Mouse (Mus musculus) layer of hippocampus, adult 9-11 months (tissue): Measurements from ENCODE around the gene Ttc13.

Source experiments
- DNase-seq: peaks from one replicate; pipeline ENCODE4 v3.0.0; 2022

Ttc13 gene

DNA sequence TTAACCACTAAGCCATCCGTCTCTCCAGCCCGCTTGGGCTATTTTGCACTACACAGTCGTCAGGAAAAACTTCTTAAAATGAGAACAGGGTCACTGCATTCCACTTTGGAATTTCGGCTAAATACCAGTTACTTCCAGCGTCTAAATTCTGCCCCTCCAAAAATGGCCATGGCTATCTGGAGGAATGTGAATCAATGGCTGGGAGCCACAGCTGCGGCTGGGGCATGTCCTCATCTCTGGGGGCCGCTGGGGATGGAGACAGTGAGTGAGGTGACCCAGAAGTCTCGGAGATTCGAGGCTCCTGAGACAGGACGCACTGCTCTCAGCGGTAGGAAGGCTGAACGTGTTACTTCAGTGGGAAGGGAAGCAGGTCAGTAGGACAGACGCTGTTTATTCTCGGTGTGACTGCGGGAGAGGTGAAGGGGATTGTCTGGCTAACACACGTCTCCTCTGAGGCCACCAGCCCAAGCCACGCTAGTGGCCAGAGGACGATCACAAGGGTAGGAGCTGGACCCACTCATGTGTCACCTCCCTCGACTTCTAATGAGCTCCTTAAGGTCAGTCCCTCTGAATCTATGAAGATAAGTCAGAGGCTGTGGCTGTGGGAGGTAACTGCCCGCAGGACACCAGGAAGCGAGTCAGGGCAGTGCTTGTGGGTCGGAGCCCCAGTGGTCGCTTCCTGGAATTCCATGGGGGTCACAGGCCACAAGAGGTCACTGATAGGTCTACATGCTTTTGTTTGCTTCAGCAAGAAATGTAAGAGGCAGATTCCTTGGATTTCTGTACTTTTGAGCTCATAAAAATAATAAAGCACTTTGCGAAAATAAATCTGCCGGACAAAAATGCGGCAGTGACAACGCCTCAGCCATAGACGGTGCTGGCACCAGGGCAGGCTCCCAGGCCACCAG lies 68.0 kb downstream of the Ttc13 start:
- DNase-seq, result no peak

DNA sequence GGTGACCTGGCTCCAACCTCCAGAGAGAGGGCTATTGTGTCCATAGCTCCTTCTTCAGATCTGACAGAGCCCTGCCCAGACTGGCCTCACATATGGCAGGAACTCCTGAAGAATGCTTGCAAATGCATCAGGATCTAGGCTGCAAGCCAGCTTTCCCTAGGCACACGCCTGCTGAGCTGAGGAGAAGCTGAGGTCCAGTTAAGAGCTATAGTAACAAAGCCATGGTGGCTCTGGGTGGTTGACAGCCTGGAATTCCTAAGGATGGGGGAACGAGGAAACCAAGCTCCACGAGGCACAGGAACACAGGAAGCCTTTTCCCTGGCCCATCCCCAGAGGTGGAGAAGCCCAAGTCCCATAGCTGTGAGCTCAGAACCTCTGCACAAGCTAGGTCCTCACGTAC lies 69.2 kb downstream of the Ttc13 start:
- no peak for DNase-seq

DNA sequence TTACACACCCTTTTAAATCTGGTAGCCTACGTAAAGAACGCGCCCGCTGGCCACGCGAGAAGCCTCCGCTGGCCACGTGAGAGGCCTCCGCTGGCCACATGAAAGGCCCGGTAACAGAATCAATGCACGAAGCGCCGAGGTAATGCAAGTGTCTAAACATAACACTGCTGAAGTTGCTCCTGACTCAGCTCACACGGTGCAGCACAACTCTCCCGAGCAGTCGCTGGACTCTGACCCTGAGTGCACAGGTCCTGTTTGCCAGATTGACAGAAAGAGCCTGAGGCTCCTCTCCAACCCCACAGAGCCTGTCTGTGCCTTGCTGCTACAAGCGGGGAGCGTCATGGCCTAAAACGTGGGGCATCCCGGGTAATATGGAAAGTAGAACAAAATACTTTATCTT lies 70.0 kb downstream of the Ttc13 start:
- DNase-seq, result no peak

DNA sequence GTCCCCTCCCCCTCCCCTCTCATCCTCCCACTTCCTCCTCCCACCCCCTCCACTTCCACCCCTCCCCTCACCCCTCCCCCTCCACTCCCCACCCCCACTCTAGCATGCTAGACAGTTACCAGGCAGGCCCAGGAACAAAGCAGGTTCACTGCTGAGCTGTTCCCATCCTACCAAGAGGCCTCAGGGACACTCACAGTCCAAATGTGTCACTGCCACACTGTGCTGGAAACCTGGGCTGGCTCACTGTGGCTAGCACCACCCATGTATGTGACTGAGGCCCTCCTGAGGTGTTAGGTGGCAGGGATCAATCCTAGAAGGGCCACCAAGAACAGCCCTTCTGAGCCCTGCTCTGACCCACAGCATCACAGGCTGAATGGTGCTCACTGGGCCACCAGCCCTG lies 73.5 kb downstream of the Ttc13 start:
- DNase-seq, result no peak

DNA sequence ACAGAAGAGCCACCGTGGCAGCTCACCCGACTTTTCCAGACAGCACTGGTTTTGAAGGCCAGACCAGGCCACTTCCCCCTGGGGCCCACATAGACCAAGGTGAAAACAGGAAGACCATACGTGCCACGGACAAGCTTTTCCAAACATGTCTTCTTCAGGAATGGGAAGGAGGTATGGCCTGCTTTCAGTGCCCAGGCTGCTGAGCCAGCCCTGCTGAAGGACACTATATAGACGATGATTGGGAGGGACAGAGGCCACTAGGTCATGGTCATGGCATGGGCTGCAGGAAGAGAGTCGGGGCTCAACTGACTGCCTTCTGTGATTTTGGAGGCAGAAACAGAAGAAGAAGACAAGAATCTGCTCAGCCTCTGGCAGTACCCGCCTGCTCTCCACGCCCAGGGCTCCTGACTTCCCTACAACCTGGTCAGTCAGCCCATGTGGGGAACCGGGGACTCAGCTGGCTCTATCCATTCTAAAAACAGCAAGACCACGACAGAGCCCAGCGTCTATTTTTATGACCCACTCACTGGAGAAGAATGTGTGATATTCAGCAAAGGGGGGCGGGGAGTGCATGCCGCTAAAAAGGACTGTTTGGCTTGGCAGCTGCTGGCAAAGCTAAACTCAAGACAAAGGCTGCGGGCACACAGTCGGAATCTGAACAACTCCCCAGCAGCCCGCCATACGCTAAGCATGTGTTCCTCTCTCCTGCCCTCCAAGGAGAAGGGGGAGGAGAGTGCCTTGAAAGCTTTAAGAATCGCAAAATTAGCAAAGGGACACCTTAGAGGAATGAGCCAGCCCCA lies 78.0 kb downstream of the Ttc13 start:
- DNase-seq, result peak; percentile 89

DNA sequence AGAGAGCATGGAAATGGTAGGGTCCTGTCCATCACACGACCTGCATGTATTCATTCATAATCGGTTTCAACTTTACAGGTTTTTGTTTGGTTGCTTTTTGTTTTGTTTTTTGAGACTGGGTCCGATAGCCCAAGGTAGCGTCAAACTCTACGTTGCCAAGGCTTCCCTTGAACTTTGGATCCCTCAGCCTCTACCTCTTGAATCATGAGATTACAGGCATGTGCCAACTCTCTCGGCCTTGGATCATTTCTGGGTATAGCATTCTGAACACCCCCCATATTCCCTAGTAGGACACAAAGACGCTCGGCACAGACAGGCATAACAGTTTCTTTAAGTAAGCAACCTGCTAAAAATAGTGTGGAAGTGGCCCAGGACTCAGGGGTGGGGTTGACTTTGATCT lies 80.2 kb downstream of the Ttc13 start:
- no peak for DNase-seq

DNA sequence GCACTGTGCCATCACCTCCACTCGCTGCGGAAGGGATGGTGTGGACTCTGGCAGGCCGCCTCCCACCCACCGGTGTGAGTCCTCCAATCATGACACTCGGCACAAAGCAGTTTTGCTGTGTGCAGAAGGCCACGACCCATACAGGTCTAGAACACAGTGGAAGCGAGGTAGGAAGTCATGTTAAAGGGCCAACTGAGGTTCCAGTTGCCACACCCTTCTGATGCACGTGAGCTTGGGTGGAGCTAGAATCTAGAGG lies 86.6 kb downstream of the Ttc13 start:
- DNase-seq, result no peak

DNA sequence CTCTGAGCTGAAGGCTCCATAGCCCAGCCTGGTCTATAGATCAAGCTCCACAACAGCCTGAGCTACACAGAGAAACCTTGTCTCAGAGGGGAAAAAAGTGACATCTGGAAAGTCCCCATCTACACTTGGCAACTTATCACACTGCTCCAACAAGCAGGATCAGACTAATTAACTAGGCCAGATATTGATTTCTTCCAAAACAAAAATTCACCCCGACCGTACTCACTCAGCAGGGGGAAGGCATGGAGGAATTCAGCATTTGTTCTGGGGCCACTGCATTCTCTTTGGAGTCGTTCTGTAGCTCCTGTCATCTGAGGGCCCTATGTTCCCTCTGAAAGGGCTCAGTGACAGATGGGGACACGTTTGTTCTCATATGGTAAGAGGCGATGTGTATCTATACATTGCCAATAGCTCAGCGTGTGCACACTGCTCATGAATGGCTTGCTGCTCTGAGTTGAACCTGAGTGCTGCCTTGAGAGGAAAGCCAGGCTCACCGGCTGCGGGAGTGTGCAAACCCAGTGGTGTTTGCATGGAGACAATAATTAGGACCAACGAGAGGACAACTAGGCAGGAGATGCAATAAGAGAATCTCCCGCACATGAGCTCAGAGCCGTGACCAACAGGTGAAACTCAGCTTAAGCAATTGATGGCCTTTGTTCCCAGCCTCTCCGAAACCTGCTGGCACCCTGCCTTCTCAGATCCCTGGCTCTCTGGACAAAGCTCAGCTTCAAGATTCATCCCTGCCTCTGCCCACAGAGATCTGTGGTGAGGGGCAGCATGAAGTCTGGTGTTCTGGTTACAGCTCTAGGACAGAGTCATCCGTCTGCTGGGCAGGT lies 87.2 kb downstream of the Ttc13 start:
- no peak for DNase-seq

DNA sequence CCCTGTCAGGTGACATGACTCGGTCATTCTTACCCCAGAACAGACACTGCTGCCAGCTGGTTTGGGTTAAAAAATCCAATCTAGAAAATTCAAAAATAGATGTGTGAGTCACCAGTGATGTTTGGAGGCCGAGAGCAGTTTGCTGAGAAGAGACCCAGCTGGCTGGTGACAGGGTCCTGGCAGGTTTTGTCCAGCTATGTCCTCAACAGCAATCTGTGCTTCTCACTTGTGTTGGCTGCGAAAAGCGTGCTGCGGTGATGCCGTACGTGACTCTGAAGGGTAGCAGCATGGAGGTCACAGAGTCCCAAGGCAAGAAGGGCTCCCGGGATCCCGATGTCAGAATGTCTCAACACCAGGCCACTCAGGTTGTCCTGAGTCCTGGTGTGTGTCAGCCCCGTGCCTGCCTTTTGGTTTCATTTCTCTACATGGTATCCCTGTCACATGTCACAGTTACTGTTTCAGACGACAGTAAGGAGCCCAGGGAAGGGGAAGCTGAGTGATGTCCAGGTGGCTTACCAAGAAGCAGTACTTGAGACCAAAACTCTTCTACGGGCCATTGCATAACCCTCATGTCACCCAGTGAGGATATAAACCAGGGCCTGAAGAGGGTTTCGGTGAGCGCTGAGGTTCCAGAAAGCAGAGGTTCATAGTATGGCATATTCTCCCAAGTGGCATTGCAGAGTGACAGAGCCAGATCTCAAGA lies 88.6 kb downstream of the Ttc13 start:
- peak; percentile 58 for DNase-seq

DNA sequence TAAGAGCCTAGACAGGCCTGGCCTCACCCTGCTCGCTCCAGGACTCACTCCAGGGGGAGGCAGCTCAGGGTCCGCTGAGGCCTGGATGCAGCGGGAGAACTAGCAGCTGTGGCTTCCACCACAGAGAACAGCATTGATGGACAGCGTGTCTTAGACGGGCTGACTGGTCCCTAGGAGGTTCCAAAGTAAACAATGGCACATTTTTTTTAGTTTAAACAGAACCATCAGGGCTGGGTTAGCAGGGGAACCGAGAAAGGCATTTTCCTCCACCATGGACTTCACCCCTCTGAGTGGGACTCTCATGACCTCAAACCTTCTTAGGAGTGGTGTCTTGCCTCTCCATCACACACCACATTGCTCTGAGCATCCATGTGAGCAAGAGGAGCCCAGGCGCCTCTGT lies 89.8 kb downstream of the Ttc13 start:
- DNase-seq, result no peak

DNA sequence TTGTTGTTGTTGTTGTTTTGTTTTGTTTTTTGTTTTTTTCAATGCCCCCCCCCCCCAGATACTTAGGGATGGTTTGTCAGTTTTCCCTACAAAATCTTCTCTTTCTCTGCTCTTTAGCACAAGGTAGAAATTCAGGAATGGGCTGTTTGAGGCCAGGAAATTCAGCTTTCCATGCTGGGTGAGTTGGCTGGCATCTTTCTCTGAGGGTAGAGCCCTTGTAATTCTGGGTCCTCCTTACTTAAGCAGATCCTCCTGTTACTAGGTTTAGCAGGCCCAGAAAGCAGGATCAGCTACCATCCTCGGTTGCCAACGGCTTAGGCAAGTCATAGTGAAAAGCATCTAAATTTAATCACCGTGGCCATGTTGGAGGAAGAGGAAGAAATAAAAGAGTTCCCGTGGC lies 90.9 kb downstream of the Ttc13 start:
- DNase-seq, result no peak

DNA sequence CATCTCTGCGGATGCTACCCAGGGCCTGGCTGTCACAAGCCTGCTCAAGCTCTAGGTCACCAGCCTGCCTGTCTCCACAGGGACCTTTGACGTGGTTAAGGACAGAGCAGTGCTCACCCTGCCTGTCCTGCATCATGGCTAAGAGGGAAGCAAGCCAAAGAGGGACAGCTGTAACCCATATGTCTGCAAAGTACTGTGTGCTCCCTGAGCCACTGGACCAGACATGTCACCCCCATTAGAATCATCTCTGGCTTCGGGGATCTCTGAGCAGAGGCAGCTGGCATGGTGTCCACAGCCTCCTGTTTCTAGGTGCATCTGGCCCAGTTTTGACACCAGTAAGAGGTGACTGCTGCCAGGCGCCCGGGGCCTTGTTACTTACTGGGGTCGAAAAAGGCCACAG lies 91.3 kb downstream of the Ttc13 start:
- DNase-seq, result no peak

DNA sequence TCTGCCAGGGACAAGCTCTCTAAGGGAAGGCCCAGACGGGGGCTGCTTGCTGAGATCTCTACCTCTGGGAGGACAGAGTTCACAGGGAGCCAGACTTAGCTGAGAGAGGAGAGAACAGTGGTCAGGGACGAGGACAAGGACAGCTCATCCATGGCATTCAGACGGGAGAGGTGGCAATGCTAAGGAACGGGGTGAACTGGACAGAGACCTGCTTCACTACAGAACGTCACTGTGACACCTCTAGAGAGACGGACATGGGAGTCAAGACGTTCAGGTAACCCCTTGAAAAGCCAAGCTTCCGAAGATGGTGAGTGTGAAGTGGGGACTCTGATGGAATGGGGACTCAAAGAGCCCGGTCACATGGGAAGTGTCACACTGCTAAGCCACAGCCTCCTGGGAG lies 95.5 kb downstream of the Ttc13 start:
- no peak for DNase-seq
